Mouse (Mus musculus) neutrophil, adult 59 days (primary cell): ENCODE data around the gene Rpap3. TPM values are rescaled to one million over a fixed set of nuclear protein-coding genes. Genes with fewer than 3 reads are reported as not detected.

Source experiments
- total RNA-seq, 2 experiments: library from RNA; stranded (reverse); gene quantifications; 1 replicate in 1 of 2; 2 replicates in 1 of 2; pipeline ENCODE4 v1.2.4; 2023

Rpap3 gene
- 1 to 10 TPM; 5.4 to 5.7 TPM for total RNA-seq

GRCm38 (mm10) chr15:97705211-97706050 lies at the start of gene Rpap3:
Rpap3 (minus strand) TSS chr15:97705825.

GRCm38 (mm10) chr15:97731111-97731510 lies 25.5 kb upstream of the Rpap3 start, which contains the start of gene Endou:
Endou (minus strand) TSS chr15:97731339.

Other genes with a start within 250 kb of the Rpap3 start
- under 1 TPM; 0.20 to 0.44 TPM for gene Endou, start 25.5 kb upstream of the Rpap3 start, total RNA-seq
- 10 to 100 TPM in 1 of 2 experiments, 1 to 10 TPM in 1; 6.6 to 10.3 TPM for gene Rapgef3, start 62.1 kb upstream of the Rpap3 start, total RNA-seq
- 10 to 100 TPM; 38.7 to 45.2 TPM for gene Slc48a1, start 72.7 kb upstream of the Rpap3 start, total RNA-seq
- gene Hdac7, start 138.7 kb upstream of the Rpap3 start, total RNA-seq: 10 to 100 TPM; 16.3 to 24.7 TPM
- gene Vdr, start 204.8 kb upstream of the Rpap3 start, total RNA-seq: 1 to 10 TPM; 1.1 to 1.2 TPM